Mouse (Mus musculus): ENCODE measurements around the gene Gm16434.
"Not testable (repeated sequence)": the region's sequence is repeated elsewhere in the genome, so short reads cannot be mapped to it uniquely, and the experiment has no call there.

Gene Gm16434

DNA sequence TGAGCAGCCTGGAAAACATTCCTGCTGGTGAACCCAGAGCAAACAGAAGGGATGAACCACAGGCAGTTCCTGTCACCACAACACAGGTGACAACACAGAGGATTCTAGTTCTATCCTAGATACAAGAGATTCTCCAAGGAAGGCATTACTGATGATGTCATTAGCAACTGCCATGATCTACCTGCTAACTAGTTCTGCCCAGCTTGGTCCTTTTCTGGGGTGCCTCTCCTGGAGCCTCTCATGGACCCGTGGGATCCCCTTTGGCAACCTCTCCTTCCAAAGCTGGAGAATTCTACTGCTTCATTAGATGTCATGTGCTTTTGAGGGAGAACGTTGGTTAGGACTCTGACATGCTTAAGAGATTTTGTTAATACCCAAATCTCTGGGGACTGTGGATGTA is at the start of gene Gm16434:
Gene Gm16434, minus strand, starts transcription at position 101 of the 400 bp plus-strand sequence.
- DNase-seq (ENCODE audit: low spot score), result not testable (repeated sequence)

- not testable (repeated sequence) for DNase-seq (ENCODE audit: low spot score)
These were observed 49.2 kb upstream of the Gm16434 start for GRCm38 (mm10) chr14:7243498-7243897.

DNA sequence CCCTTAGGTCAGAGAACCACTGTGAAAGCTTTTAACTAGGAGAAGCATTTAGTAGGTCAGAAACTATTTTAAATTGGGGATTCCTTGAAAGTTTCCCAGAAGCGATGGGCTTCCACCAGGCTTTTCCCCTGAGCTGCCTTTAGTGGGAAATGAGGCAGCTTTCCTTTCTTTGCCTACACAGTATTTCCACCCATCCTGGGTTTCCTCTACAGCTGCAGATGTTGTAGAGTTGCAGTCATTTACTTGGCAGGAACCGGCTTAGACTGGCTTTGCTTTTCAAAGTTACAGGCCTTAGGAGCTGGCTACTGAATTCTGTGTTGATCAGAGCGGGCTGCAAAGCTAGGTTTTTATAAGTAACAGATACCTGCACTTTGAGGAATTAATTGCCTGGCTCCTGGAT is 5.7 kb upstream of the Gm16434 start:
- DNase-seq (ENCODE audit: low spot score), result not testable (repeated sequence)

GRCm38 (mm10) chr14:7174483-7174971 is 19.8 kb downstream of the Gm16434 start, which contains the start of gene Gm3512:
Gene Gm3512 (minus strand): TSS chr14:7174533.
- DNase-seq (ENCODE audit: low spot score), result not testable (repeated sequence)
